Mouse (Mus musculus) urinary bladder, adult 2 months (tissue): ENCODE results near the gene Ift22. TPM values are rescaled to one million over a fixed set of nuclear protein-coding genes. Genes with fewer than 3 reads are reported as not detected.
A peak's percentile ranks its signal among the peaks of the same experiment; 100 is the strongest.

Experiments
- DNase-seq: peaks from one replicate; pipeline ENCODE4 v3.0.0; 2022; ENCODE audit warnings: low spot score
- polyA plus RNA-seq: library from polyadenylated mRNA; depleted of rRNA; stranded (reverse); fragments of >200 nt; gene quantifications from 2 replicates; pipeline ENCODE4 v1.2.3, GENCODE M21; 2012; rRNA removed

The Ift22 gene
- 22.5 and 22.6 TPM in 2 replicates for polyA plus RNA-seq

- peak; percentile 84 for DNase-seq
These were observed at the start of gene Ift22 for GRCm38 (mm10) chr5:136907991-136908857. Gene Ift22 (plus strand): TSS chr5:136908150.

GRCm38 (mm10) chr5:136861191-136861940 is 46.6 kb upstream of the Ift22 start:
- no peak for DNase-seq

GRCm38 (mm10) chr5:136862806-136863205 is 45.1 kb upstream of the Ift22 start:
- DNase-seq, result no peak

GRCm38 (mm10) chr5:136863276-136863675 is 44.7 kb upstream of the Ift22 start:
- DNase-seq, result no peak

- DNase-seq, result no peak
These were observed 43.8 kb upstream of the Ift22 start for GRCm38 (mm10) chr5:136863961-136864674.

- DNase-seq, result no peak
These were observed 40.2 kb upstream of the Ift22 start for GRCm38 (mm10) chr5:136867706-136868105.

GRCm38 (mm10) chr5:136869451-136870114 is 38.4 kb upstream of the Ift22 start:
- no peak for DNase-seq

GRCm38 (mm10) chr5:136872417-136872816 is 35.5 kb upstream of the Ift22 start:
- DNase-seq, result no peak

GRCm38 (mm10) chr5:136874271-136874670 is 33.7 kb upstream of the Ift22 start:
- DNase-seq, result no peak

- no peak for DNase-seq
These were observed 27.8 kb upstream of the Ift22 start for GRCm38 (mm10) chr5:136880101-136880500.

- peak; percentile 66 for DNase-seq
These were observed 26.5 kb upstream of the Ift22 start for GRCm38 (mm10) chr5:136881380-136882009.

GRCm38 (mm10) chr5:136882055-136882787 is 25.7 kb upstream of the Ift22 start:
- no peak for DNase-seq

GRCm38 (mm10) chr5:136882788-136883439 is 25.0 kb upstream of the Ift22 start, which contains the start of gene Col26a1:
Gene Col26a1 (minus strand): TSS chr5:136883209.
- no peak for DNase-seq

GRCm38 (mm10) chr5:136886957-136887356 is 21.0 kb upstream of the Ift22 start:
- no peak for DNase-seq

- no peak for DNase-seq
These were observed 19.2 kb upstream of the Ift22 start for GRCm38 (mm10) chr5:136888539-136889355.

- no peak for DNase-seq
These were observed 13.0 kb upstream of the Ift22 start for GRCm38 (mm10) chr5:136894840-136895528.

GRCm38 (mm10) chr5:136895529-136895963 is 12.4 kb upstream of the Ift22 start:
- DNase-seq, result no peak

- no peak for DNase-seq
These were observed 3.3 kb upstream of the Ift22 start for GRCm38 (mm10) chr5:136904621-136905020.
